Mouse (Mus musculus) small intestine, adult 2 months (tissue): Measurements from ENCODE around the gene Fam47e. TPM values are rescaled to one million over a fixed set of nuclear protein-coding genes. Genes with fewer than 3 reads are reported as not detected.

Source experiments
- H3K27ac ChIP-seq: fragments of 200-500 bp; 2 replicates; pipeline ENCODE4 v1.5.1; 2012; ENCODE audit warnings: low read depth, low read length, control low read depth, inconsistent platforms; ENCODE audit not compliant: insufficient read depth
- H3K27me3 ChIP-seq: fragments of 200-500 bp; 2 replicates; pipeline ENCODE4 v1.6.1; 2012; ENCODE audit warnings: mild to moderate bottlenecking, moderate library complexity, low read length, inconsistent platforms; ENCODE audit not compliant: control insufficient read depth, insufficient read depth
- H3K36me3 ChIP-seq: fragments of 200-500 bp; 2 replicates; pipeline ENCODE4 v1.6.1; 2012; ENCODE audit warnings: mild to moderate bottlenecking, low read length, control low read depth, inconsistent platforms; ENCODE audit not compliant: control insufficient read depth, insufficient read depth
- H3K4me1 ChIP-seq: fragments of 200-500 bp; 2 replicates; pipeline ENCODE4 v1.6.1; 2012; ENCODE audit warnings: low read length, inconsistent platforms, mixed read lengths; ENCODE audit not compliant: control insufficient read depth, insufficient read depth, insufficient read length
- H3K4me3 ChIP-seq: fragments of 200-500 bp; 2 replicates; pipeline ENCODE4 v1.5.1; 2012; ENCODE audit warnings: low read depth, mild to moderate bottlenecking, control low read depth, inconsistent platforms, low read length, moderate library complexity
- CTCF ChIP-seq: fragments of 200-500 bp; IDR thresholded peaks from 2 replicates; pipeline ENCODE4 v1.5.1; 2012; ENCODE audit warnings: low read depth, mild to moderate bottlenecking, control low read depth, inconsistent platforms, low read length, moderate library complexity, mixed read lengths; ENCODE audit not compliant: insufficient replicate concordance, insufficient read length; ENCODE audit errors: extremely low read depth
- POLR2A ChIP-seq: fragments of 200-500 bp; IDR thresholded peaks from 2 replicates; pipeline ENCODE4 v1.6.1; 2012; ENCODE audit warnings: low read depth, mild to moderate bottlenecking, control low read depth, inconsistent platforms, low read length, moderate library complexity
- WGBS: fragments of 180-500 bp; shearing (Covaris S2); methylation state at CpG from one replicate; pipeline ENCODE4 v1.1.7; 2018; 5-methylcytosine and 5-hydroxymethylcytosine counted together
- polyA plus RNA-seq: library from polyadenylated mRNA; depleted of rRNA; stranded (reverse); fragments of >200 nt; gene quantifications from 2 replicates; pipeline ENCODE4 v1.2.3, GENCODE M21; 2012

Fam47e gene
- polyA plus RNA-seq, 1 experiment = not detected

DNA sequence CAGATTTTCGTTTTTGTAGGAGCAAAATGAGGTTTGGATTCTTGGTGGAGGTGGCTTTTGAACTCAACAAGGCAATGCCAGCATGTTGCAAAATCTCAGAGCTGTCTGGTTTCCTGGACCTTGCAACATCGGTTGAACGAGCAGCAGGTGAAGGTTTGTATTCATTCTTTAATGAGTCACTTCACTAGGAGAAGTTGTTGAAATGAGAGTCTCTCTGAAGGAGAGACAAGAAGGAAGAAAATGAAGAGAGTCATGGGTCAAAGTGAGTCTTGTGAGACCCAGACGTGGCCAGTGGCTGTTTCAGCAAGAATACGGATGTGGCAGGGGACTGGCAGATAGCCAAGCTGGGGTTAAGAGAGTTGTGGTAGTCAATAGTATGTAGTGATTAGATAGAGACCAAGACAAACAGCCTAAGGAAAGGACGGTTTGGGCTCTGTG lies 30.0 kb upstream of the Fam47e start:
- TF ChIP-seq CTCF (no peak), POLR2A (no peak)
- Histone ChIP-seq H3K4me3 (no peak overlapping the region), H3K27ac (no peak overlapping the region), H3K27me3 (no peaks in the 10 kb centered on the region), H3K36me3 (no peaks in the 10 kb centered on the region), H3K4me1 (peaks cover 6% of the 10 kb centered on the region)
- 11% methylated on average over 6 of the region's 6 CpGs for WGBS

DNA sequence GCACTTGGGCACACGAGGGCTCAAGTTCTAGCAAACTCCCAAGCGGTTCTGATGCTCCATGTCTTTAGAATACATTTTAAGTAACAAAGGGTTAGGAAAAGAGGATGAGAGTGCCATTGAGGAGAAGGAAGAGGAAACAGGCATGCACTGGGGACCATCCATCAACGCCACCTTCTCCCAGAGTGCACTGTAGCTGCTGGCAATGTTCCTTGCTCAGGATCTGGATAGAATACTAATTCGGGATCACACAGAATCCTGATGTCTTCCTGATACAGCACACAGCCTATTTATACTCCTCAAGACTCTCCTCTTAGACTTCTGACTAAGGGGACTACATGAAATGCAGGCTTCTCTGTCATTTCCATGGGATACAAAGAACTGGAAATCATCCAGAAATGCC lies 15.2 kb upstream of the Fam47e start:
- Histone ChIP-seq H3K4me3 (no peak overlapping the region), H3K4me1 (no peaks in the 10 kb centered on the region), H3K36me3 (no peaks in the 10 kb centered on the region), H3K27ac (no peak overlapping the region), H3K27me3 (no peaks in the 10 kb centered on the region)
- TF ChIP-seq POLR2A = no peak
- TF ChIP-seq CTCF = no peak
- 80% methylated on average over 4 of the region's 4 CpGs for WGBS

DNA sequence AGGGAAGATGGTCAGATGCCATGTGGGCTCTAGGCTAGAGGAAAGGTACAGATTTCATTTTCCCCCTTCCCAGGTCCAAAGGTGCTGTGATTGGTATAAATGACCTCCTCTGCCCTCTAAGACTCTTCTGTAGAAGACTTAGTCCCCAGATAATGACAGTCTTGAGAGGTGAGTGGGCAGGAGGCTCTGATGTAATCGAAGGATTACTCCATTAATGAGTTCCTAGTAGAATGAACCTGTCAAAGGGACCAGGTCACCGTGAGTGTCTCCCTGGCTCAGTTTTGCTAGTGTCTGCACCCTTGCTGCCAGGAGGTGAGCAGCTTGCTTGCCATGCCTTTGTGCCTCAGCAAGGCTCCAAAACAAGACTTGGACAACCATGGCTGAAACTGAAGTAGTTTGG lies 2.3 kb upstream of the Fam47e start:
- H3K4me1 ChIP-seq = no peaks in the 10 kb centered on the region
- H3K27ac ChIP-seq = no peak overlapping the region
- no peak overlapping the region for H3K4me3 ChIP-seq
- 84% methylated on average over 2 of the region's 2 CpGs for WGBS
- H3K27me3 ChIP-seq = no peaks in the 10 kb centered on the region
- no peaks in the 10 kb centered on the region for H3K36me3 ChIP-seq
- TF ChIP-seq POLR2A (no peak), CTCF (no peak)

DNA sequence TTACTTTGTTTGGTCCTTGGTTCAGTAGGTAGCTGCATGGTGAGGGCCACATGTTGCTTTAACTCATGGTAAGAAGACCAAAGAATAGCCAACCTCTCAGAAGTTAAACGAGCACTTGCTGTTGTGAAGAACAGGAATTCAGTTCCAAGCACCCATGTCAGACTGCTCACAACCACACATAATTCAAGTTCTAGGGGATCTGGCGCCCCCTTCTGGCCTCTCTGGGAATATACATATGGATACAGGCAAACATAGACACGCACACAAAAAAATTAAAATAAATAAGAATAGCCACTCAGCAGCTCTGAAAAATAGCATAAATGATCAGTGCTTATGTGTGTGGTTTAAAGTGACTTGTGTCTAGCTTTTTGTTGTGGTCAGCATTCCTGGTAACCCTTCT lies 930 bp upstream of the Fam47e start:
- no peak overlapping the region for H3K4me3 ChIP-seq
- no peaks in the 10 kb centered on the region for H3K36me3 ChIP-seq
- no peak for TF ChIP-seq CTCF
- no peak for TF ChIP-seq POLR2A
- WGBS = 73% methylated on average over 3 of the region's 3 CpGs
- H3K27me3 ChIP-seq = no peaks in the 10 kb centered on the region
- no peak overlapping the region for H3K27ac ChIP-seq
- H3K4me1 ChIP-seq = no peaks in the 10 kb centered on the region

DNA sequence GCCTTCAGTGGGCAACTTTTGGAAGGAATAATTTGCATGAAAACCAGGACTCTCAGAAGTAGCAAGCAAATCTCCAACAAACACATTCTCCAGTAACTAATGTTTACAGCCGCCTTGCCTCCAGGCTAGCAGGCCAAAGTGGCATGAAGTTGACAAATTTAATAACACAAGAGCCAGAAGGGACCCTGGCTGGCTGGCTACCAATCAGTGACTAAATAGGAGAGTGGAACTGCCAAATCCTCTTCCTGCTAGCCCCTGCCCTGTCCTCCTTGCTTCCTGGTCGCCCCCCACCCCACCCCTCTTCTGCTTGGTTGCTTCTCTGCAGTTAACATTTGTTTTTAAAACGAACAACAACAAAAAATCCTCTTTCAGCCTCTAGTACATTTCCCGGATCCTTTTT lies 426 bp upstream of the Fam47e start:
- Histone ChIP-seq H3K4me3 (no peak overlapping the region), H3K36me3 (no peaks in the 10 kb centered on the region), H3K27me3 (no peaks in the 10 kb centered on the region), H3K27ac (no peak overlapping the region), H3K4me1 (no peaks in the 10 kb centered on the region)
- WGBS = 84% methylated on average over 4 of the region's 4 CpGs
- TF ChIP-seq POLR2A (no peak), CTCF (no peak)

DNA sequence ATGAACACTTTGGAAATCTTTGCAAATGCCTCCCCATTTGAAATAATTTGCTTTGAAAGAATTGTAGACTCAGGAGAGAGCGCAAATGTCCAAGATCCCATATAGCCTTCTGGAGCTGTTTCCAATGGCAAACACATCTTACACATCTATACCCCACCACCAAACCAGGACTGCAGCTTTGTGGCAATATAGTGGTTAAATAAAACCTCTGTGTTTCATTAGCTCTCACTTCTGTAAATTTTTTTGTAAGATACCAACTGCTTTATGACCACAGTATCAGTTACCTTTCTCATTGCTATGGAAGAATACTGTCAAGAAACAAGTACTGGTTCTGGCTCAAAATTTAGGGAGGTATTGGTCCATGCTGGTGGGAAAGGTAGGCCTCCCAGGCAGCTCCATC lies 1.0 kb downstream of the Fam47e start:
- TF ChIP-seq POLR2A (no peak), CTCF (no peak)
- 96% methylated on average over 1 of the region's 1 CpGs for WGBS
- Histone ChIP-seq H3K4me3 (no peak overlapping the region), H3K27ac (no peak overlapping the region), H3K27me3 (no peaks in the 10 kb centered on the region), H3K36me3 (no peaks in the 10 kb centered on the region), H3K4me1 (no peaks in the 10 kb centered on the region)

DNA sequence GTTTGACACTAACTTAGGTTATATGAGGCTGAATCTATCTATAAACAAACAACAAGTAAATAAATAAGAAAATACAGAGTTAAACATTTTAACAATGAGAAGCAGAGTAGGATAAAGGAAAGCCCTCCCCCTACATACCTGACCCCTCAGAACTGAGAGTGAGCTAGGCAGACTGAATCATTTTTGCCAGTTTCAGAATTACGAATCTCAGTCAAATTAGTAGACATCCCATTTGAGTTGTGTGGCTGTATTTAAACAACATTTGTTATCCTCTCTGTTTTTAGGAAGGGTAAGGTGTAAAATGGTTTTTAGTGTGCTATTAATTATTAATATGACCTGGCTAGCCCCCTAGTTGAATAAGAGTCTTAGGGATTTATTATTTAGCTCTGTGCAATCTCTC lies 2.6 kb downstream of the Fam47e start:
- no peaks in the 10 kb centered on the region for H3K36me3 ChIP-seq
- TF ChIP-seq POLR2A = no peak
- TF ChIP-seq CTCF = no peak
- no peak overlapping the region for H3K27ac ChIP-seq
- no peaks in the 10 kb centered on the region for H3K4me1 ChIP-seq
- WGBS = 94% methylated on average over 1 of the region's 1 CpGs
- no peaks in the 10 kb centered on the region for H3K27me3 ChIP-seq
- H3K4me3 ChIP-seq = no peak overlapping the region

DNA sequence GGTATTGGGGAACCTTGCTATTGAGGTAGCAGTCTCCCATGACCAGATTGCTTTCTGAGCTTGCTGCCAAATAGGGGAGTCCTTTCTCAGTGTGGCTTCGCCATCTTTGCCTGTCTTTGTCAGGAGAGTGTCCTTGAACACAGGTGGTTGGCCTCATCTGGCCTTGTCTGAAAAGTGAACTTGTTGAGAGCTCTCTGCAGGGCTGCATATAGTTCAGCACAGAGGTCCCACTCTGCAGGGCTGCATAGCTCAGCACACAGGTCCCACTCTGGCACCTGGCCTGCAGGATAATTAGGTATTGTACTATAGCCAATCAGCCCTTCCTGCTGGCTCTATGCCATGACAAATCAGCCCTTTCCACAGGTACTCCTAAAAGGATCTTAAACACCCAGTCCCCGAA lies 5.3 kb downstream of the Fam47e start:
- H3K27me3 ChIP-seq = no peaks in the 10 kb centered on the region

More for the DNA sequence above, 5.3 kb downstream of the Fam47e start:
- no peaks in the 10 kb centered on the region for H3K4me1 ChIP-seq
- H3K4me3 ChIP-seq = no peak overlapping the region
- WGBS = 31% methylated on average over 2 of the region's 2 CpGs
- TF ChIP-seq POLR2A (no peak), CTCF (no peak)
- H3K27ac ChIP-seq = no peak overlapping the region
- H3K36me3 ChIP-seq = no peaks in the 10 kb centered on the region
